Mouse (Mus musculus): ENCODE measurements around the gene Gm39566. TPM values are rescaled to one million over a fixed set of nuclear protein-coding genes. Genes with fewer than 3 reads are reported as not detected.

The Gm39566 gene
- polyA plus RNA-seq, 1 experiment from 2014 or later, result not detected

GRCm38 (mm10) chr11:69836703-69837576 is 21.8 kb upstream of the Gm39566 start:
- peaks cover 46% of the 10 kb centered on the region for H3K4me1 ChIP-seq (ENCODE audit: control insufficient read depth, insufficient read depth, low read length)
- ATAC-seq (ENCODE audit: low FRiP score, low TSS enrichment), result 0 out of 2 replicates have a peak, but pooled peaks have one; percentile 4
- H3K27ac ChIP-seq (ENCODE audit: low read depth, low read length), result peak overlapping the region; percentile 79
- peak overlapping the region; percentile 98 for H3K4me2 ChIP-seq (replicated peaks; ENCODE audit: low read depth, low read length)
- peak overlapping the region; percentile 73 for H3K4me3 ChIP-seq (ENCODE audit: low read length)
- WGBS, result under 1% methylated on average over 39 of the region's 52 CpGs
- no peaks in the 10 kb centered on the region for H3K9me3 ChIP-seq (ENCODE audit: control insufficient read depth, low read length)
- H3K36me3 ChIP-seq (ENCODE audit: control insufficient read depth, insufficient read depth, low read length), result peaks cover 11% of the 10 kb centered on the region; the same call in 1 of the 2 replicates
- H3K27me3 ChIP-seq (ENCODE audit: control insufficient read depth, insufficient read depth, low read length), result 0 out of 2 replicates have a peak, but pooled peaks cover 2% of the 10 kb centered on the region
- H3K9ac ChIP-seq (ENCODE audit: low read depth, low read length), result peak overlapping the region; percentile 79

DNA sequence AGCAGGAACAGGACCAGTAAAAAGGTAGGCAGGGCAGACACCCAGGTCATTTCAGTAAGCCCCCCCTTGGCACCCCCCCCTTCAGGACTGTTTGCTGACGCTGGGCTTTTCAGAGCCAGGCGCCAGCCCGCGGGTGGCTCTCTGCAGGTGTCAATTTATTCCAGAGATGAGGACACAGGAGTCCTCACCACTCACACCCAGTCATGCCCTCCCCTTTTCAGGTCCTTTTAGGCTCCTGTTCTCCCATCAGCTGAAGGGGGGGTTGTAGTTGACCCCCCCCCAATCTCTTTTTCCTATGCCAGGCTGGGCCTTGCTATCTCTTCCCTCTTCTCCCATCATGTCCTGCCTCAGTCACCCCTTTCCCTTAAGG is 20.9 kb upstream of the Gm39566 start:
- Histone ChIP-seq H3K4me2 (replicated peaks; ENCODE audit: low read depth, low read length) (peak overlapping the region; percentile 98), H3K27ac (ENCODE audit: low read depth, low read length) (no peak overlapping the region), H3K27me3 (ENCODE audit: control insufficient read depth, insufficient read depth, low read length) (0 out of 2 replicates have a peak, but pooled peaks cover 2% of the 10 kb centered on the region), H3K36me3 (ENCODE audit: control insufficient read depth, insufficient read depth, low read length) (peaks cover 17% of the 10 kb centered on the region; the same call in 1 of the 2 replicates), H3K4me3 (ENCODE audit: low read length) (peak overlapping the region; percentile 73), H3K9ac (ENCODE audit: low read depth, low read length) (peak overlapping the region; percentile 79; the same call in 1 of the 2 replicates), H3K9me3 (ENCODE audit: control insufficient read depth, low read length) (no peaks in the 10 kb centered on the region), H3K4me1 (ENCODE audit: control insufficient read depth, insufficient read depth, low read length) (peaks cover 46% of the 10 kb centered on the region)
- no peak for ATAC-seq (ENCODE audit: low FRiP score, low TSS enrichment)
- 20% methylated on average over 4 of the region's 4 CpGs for WGBS

GRCm38 (mm10) chr11:69835326-69835965 is 20.3 kb upstream of the Gm39566 start:
- no peak for ATAC-seq (ENCODE audit: low FRiP score, low TSS enrichment)
- Histone ChIP-seq H3K4me1 (ENCODE audit: control insufficient read depth, insufficient read depth, low read length) (peaks cover 46% of the 10 kb centered on the region), H3K27ac (ENCODE audit: low read depth, low read length) (no peak overlapping the region), H3K36me3 (ENCODE audit: control insufficient read depth, insufficient read depth, low read length) (peaks cover 17% of the 10 kb centered on the region; the same call in 1 of the 2 replicates), H3K9ac (ENCODE audit: low read depth, low read length) (peak overlapping the region; percentile 2; the same call in 1 of the 2 replicates), H3K9me3 (ENCODE audit: control insufficient read depth, low read length) (no peaks in the 10 kb centered on the region), H3K27me3 (ENCODE audit: control insufficient read depth, insufficient read depth, low read length) (0 out of 2 replicates have a peak, but pooled peaks cover 2% of the 10 kb centered on the region), H3K4me3 (ENCODE audit: low read length) (peak overlapping the region; percentile 73), H3K4me2 (replicated peaks; ENCODE audit: low read depth, low read length) (peak overlapping the region; percentile 98)
- 5% methylated on average over 9 of the region's 9 CpGs for WGBS

DNA sequence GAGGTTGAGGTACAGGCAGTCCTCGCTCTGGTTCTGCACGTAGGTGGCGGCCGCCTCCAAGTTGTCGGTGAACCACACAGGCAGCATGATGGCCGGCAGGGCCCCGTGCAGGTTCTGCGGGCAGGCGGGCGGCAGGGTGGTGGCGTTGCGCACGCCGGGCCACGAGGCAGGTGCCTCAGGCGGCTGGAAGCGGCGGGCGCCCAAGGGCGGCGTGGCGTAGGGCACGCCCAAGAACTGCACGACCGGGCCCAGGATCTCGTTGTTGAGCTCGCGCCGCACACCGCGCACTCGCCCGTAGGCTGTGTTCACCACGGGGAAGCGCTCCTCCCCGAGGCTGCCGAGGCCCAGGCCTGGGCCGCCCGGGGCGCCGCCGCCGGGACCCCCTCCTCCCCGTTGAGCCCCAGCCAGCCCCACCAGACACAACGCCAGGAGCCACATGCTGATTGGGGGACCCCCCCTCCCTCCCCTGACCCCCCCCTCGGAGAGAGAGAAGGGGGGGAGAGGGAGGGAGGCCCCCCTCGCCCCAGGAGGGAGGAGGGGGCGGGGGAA is 19.0 kb upstream of the Gm39566 start:
- Histone ChIP-seq H3K9ac (ENCODE audit: low read depth, low read length) (peak overlapping the region; percentile 75), H3K36me3 (ENCODE audit: control insufficient read depth, insufficient read depth, low read length) (peaks cover 17% of the 10 kb centered on the region; the same call in 1 of the 2 replicates), H3K4me3 (ENCODE audit: low read length) (peak overlapping the region; percentile 73), H3K27me3 (ENCODE audit: control insufficient read depth, insufficient read depth, low read length) (0 out of 2 replicates have a peak, but pooled peaks cover 2% of the 10 kb centered on the region), H3K4me2 (replicated peaks; ENCODE audit: low read depth, low read length) (peak overlapping the region; percentile 98), H3K27ac (ENCODE audit: low read depth, low read length) (0 out of 2 replicates have a peak overlapping the region, but pooled peaks have one; percentile 11), H3K9me3 (ENCODE audit: control insufficient read depth, low read length) (no peaks in the 10 kb centered on the region), H3K4me1 (ENCODE audit: control insufficient read depth, insufficient read depth, low read length) (peaks cover 47% of the 10 kb centered on the region)
- ATAC-seq (ENCODE audit: low FRiP score, low TSS enrichment), result no peak
- WGBS, result 8% methylated on average over 26 of the region's 48 CpGs

- H3K9me3 ChIP-seq (ENCODE audit: control insufficient read depth, low read length), result no peaks in the 10 kb centered on the region
- H3K4me3 ChIP-seq (ENCODE audit: low read length), result peak overlapping the region; percentile 73
- 0 out of 2 replicates have a peak overlapping the region, but pooled peaks have one; percentile 11 for H3K27ac ChIP-seq (ENCODE audit: low read depth, low read length)
- peaks cover 17% of the 10 kb centered on the region; the same call in 1 of the 2 replicates for H3K36me3 ChIP-seq (ENCODE audit: control insufficient read depth, insufficient read depth, low read length)
- peak overlapping the region; percentile 75 for H3K9ac ChIP-seq (ENCODE audit: low read depth, low read length)
- ATAC-seq (ENCODE audit: low FRiP score, low TSS enrichment), result no peak
- 0 out of 2 replicates have a peak, but pooled peaks cover 2% of the 10 kb centered on the region for H3K27me3 ChIP-seq (ENCODE audit: control insufficient read depth, insufficient read depth, low read length)
- peak overlapping the region; percentile 98 for H3K4me2 ChIP-seq (replicated peaks; ENCODE audit: low read depth, low read length)
- 55% methylated on average over 8 of the region's 8 CpGs for WGBS
- peaks cover 45% of the 10 kb centered on the region for H3K4me1 ChIP-seq (ENCODE audit: control insufficient read depth, insufficient read depth, low read length)
These were observed 18.5 kb upstream of the Gm39566 start for GRCm38 (mm10) chr11:69833554-69833953.

- Histone ChIP-seq H3K9ac (ENCODE audit: low read depth, low read length) (no peak overlapping the region), H3K4me2 (replicated peaks; ENCODE audit: low read depth, low read length) (no peak overlapping the region), H3K36me3 (ENCODE audit: control insufficient read depth, insufficient read depth, low read length) (peaks cover 56% of the 10 kb centered on the region), H3K4me1 (ENCODE audit: control insufficient read depth, insufficient read depth, low read length) (peaks cover 10% of the 10 kb centered on the region), H3K27ac (ENCODE audit: low read depth, low read length) (no peak overlapping the region), H3K9me3 (ENCODE audit: control insufficient read depth, low read length) (no peaks in the 10 kb centered on the region), H3K4me3 (ENCODE audit: low read length) (no peak overlapping the region), H3K27me3 (ENCODE audit: control insufficient read depth, insufficient read depth, low read length) (no peaks in the 10 kb centered on the region)
- no peak for ATAC-seq (ENCODE audit: low FRiP score, low TSS enrichment)
- 63% methylated on average over 5 of the region's 5 CpGs for WGBS
These were observed 13.7 kb upstream of the Gm39566 start for GRCm38 (mm10) chr11:69828832-69829231.

DNA sequence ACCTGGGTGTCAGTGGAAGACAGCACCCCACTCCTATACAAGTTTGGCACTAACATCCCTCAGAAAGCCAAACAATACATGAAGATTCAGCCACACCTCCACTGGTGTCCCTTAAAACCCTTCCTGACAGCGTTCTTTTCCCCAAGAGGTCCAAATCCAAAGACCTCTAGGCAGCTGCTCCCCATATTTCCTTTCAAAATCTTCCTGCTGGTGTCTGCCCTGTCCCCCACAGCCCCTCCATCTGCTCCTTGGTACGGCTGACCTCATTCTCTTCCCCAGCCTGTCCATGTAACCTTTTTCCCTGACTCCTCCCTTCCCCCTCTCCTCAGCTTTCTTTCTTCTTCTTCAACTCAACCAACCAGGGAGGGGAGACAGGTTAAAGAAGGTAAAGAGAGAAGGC is 8.4 kb upstream of the Gm39566 start:
- peaks cover 39% of the 10 kb centered on the region for H3K36me3 ChIP-seq (ENCODE audit: control insufficient read depth, insufficient read depth, low read length)
- no peak overlapping the region for H3K4me3 ChIP-seq (ENCODE audit: low read length)
- no peak overlapping the region for H3K4me2 ChIP-seq (replicated peaks; ENCODE audit: low read depth, low read length)
- no peaks in the 10 kb centered on the region for H3K4me1 ChIP-seq (ENCODE audit: control insufficient read depth, insufficient read depth, low read length)
- no peak overlapping the region for H3K27ac ChIP-seq (ENCODE audit: low read depth, low read length)
- no peaks in the 10 kb centered on the region for H3K9me3 ChIP-seq (ENCODE audit: control insufficient read depth, low read length)
- no peak overlapping the region for H3K9ac ChIP-seq (ENCODE audit: low read depth, low read length)
- WGBS, result 62% methylated on average over 2 of the region's 2 CpGs
- H3K27me3 ChIP-seq (ENCODE audit: control insufficient read depth, insufficient read depth, low read length), result no peaks in the 10 kb centered on the region
- ATAC-seq (ENCODE audit: low FRiP score, low TSS enrichment), result no peak

DNA sequence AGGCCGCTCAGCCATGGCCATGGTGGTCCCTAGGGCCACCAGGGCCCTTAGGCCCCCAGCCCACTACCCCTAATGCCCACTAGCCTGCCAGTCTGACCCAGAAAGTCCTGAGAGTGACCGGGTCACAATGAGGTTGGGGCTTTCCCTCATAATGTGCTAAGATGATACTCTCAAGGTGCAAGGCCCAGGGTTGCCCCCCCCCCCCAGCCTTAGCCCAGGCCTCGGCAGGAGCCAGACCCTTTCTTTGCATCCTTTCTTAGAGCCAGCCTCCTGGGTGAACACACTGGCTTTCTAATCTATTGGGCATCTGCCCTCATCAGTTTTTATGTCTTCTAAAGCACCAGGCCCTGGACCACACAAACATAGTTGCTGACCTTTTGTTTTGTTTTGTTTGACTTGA is 7.0 kb upstream of the Gm39566 start, which contains the start of gene Spem1:
TSS of gene Spem1 (minus strand) at position 101 of the 400 bp plus-strand sequence.
- H3K27ac ChIP-seq (ENCODE audit: low read depth, low read length), result no peak within 1 kb of the TSS
- peaks cover 26% of the 10 kb centered on the region for H3K36me3 ChIP-seq (ENCODE audit: control insufficient read depth, insufficient read depth, low read length)
- 84% methylated on average over 3 of the region's 3 CpGs for WGBS
- no peaks in the 10 kb centered on the region for H3K27me3 ChIP-seq (ENCODE audit: control insufficient read depth, insufficient read depth, low read length)
- no peaks in the 10 kb centered on the region for H3K4me1 ChIP-seq (ENCODE audit: control insufficient read depth, insufficient read depth, low read length)
- H3K9me3 ChIP-seq (ENCODE audit: control insufficient read depth, low read length), result 0 out of 2 replicates have a peak, but pooled peaks cover 3% of the 10 kb centered on the region
- ATAC-seq (ENCODE audit: low FRiP score, low TSS enrichment), result no peak
- no peak within 1 kb of the TSS for H3K4me3 ChIP-seq (ENCODE audit: low read length)
- no peak within 1 kb of the TSS for H3K9ac ChIP-seq (ENCODE audit: low read depth, low read length)
- no peak within 1 kb of the TSS for H3K4me2 ChIP-seq (replicated peaks; ENCODE audit: low read depth, low read length)

Measured in kidney, embryonic 14.5 days (tissue).